Mouse (Mus musculus): ENCODE data around the gene Adamts15.

Adamts15 gene

GRCm38 (mm10) chr9:30921261-30922103 is 770 bp downstream of the Adamts15 start:
- DNase-seq = no peak

GRCm38 (mm10) chr9:30920736-30921135 is 1.5 kb downstream of the Adamts15 start:
- peak; percentile 24 for DNase-seq

GRCm38 (mm10) chr9:30919686-30920085 is 2.6 kb downstream of the Adamts15 start:
- peak in 1 of 2 experiments; percentile 16 for DNase-seq

DNA sequence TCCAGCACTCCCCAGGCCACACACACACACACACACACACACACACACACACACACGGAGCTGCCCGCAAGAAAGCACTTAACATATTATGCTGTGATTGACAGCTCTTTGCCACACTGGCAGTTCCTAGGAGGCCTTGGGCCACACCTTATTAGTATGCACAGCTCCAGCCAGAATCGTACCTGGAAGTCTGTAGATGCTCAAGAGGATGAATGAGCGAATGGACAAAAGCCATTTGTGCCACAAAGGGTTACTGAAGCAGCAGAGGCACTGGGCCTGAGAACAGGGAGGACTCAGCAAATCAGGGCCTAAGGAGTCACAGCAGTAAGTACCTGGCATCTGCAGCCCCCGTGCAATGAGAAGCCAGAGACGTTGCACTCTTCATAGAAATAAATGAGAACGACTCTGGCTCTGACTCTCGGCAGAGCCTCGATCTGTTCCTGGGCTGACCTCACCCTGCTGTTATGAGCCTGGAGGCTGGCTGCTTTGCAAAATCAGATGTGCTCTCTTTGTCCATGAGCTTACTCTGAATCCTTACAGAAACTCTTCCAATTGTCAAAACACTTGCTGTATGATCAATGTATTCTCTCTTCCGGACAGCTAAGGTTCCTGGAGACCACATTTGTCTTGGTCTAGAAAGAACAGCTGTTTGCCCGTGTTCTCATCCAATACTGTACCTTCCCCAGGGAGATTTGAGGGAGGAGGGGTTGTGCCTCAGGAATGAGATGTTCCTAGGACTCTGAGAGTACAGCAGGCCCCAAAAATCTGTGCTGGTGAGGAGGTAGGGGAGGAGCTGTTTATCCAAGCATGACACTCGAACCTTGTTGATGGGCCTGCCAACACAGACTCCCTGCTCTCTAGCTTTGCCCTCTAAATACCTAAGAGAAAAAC is 3.5 kb downstream of the Adamts15 start:
- no peak for DNase-seq

DNA sequence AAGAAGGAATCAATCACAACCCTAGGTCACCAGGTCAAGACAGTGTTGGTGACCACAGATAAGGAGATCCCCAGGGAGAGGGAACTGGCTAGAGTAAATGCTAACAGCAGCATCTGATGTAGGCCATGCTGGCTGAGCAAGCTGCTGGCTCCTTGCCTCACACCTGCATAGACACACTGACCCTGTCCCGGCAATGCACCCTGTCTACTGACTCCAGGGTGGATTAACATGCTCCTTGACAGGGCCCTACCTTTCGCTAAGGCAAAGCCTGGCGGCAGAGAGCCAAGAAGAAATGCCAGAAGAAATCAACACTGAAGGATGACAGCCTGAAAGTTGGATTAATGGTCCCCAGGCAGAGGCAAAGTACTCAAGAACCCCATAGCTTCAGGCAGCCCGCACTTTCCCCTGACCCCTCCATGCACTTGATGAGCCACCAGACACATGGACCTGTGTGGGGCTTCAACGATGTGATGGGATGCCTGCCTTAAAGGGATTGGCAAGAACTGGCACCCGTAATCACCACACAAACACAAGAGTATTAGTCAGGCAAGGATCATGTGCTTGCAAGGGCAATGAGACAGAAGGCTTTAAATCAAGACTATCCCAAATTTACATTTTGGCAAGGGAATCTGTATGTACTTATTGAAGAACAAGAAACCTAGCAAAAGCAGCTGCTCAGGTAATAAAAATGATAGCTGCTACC is 5.8 kb downstream of the Adamts15 start:
- DNase-seq = no peak

DNA sequence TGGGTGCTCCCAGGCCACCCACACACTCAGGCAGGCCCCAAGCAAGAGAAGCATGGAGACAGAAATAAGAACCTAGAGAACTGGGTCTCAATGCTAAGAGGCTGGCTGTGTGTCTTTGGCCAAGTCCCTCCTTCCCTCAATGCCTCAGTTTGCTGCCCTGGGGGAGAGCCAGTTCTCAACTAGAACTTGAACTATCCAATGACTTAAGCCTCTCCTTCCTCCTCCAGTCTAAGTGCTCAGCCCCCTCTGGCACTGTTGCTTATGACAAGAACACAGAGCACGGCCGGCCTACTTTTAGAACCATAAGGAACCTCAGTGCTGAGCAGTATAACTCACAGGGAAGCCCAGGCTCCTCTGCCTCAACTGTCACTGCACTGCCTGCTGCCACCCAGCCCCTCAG is 8.0 kb downstream of the Adamts15 start:
- DNase-seq = no peak

- DNase-seq = no peak
Observed at GRCm38 (mm10) chr9:30913429-30913828, 8.8 kb downstream of the Adamts15 start.

DNA sequence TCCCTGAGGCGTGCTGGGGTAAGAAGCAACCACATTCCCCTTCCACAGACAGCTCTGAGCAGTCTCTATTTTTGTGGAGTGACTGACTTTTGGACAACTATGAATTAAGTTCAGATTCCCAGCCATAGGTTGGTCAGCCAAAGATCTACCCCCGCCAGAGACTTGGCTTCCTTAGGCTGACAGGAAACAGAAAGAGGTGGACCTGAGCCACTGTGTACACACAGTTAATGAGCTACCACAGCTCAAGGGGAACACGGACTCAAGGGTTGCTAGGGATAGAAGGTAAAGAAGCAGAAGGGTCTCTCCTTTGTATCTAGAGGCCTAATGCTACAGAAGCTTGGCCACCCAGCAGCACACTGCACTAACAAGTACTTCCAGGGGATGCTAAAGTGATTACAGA is 10.1 kb downstream of the Adamts15 start:
- DNase-seq = no peak

- DNase-seq = no peak
Observed at GRCm38 (mm10) chr9:30910491-30910890, 11.8 kb downstream of the Adamts15 start.

DNA sequence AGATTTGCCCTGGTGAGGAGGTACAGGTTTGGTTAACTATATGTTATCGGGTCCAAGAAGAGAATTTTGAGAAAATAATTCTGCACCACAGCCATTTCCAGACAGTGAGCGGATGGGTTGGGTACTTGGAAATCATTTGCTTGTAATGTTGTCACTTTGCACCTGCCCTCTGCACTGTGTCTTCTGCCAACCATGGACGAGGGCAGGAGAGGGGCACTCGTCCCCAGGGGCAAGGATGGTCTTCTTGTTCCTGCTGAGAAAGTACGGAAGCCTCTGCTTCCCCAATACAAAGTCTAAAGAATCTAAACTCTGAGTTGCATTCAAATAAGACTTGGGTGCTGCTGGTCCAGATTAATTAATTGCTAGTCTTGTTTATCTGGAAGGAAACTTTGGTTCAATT is 13.3 kb downstream of the Adamts15 start:
- no peak for DNase-seq

GRCm38 (mm10) chr9:30908296-30908690 is 14.0 kb downstream of the Adamts15 start:
- no peak for DNase-seq

DNA sequence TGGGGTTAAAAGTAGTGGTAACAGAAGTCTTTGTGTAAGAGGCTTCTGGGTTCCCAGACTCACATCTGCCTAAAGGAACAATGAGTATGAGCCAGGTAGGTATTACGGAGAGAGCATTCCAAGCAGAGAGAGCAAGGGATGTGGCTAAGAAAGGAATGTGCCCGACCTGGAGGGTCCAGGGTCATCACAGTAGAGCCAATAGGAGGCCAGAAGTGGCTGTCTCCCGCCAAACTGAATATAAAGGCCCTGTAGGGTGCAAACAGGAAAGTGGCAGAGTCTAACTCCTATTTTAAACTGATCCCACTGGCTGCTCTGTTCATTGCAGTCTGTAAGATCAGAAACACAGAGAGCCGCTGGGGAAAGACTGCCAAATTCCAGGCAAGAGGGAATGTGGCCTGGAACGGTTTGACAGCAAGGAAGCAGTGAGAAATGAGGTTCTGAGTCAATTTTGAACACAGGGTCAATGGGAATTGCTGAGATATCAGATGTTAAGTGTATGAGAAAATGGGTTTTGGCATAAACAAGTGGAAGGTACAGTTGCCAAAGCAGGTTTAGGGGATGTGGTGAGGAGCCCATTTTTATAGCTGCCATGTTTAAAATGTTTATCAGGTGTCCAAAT is 14.5 kb downstream of the Adamts15 start:
- no peak for DNase-seq

DNA sequence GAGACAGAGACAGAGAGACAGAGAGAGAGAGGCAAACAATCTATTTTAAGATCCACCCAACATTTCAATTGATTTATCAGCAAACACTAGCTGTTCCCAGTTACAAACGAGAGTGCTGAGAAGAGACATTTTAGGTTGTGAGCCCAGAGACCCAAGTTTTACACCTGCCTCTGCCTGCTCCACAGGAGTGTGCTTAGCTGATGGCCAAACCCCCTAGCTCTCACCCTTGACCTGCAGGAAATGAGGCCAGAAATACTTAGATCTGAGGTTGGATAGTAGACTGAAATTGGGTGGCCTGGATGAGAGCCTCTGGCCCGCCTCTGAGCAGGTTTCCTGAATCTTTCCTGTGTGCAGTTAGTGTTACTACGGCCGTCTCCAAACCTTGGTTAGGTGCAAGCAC is 15.8 kb downstream of the Adamts15 start:
- no peak for DNase-seq

DNA sequence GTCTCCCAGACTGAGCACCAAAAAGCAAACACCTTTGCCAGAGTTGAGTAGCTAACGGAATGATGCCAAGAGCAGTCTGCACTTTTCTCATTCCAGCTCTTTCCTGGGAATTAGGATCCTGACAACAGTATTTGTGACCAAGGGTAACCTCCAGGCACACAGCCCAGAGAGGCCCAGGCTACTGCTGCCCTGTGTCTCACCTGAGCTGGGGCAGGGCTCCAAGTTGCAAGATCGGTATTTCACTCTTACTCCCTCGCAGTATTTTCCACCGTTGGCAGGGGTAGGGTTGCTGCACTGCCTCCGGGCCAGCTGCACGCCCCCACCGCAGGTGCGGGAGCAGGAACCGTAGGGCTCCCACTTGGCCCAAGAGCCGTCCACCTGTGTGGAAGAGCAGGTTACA is 16.4 kb downstream of the Adamts15 start:
- DNase-seq = no peak

DNA sequence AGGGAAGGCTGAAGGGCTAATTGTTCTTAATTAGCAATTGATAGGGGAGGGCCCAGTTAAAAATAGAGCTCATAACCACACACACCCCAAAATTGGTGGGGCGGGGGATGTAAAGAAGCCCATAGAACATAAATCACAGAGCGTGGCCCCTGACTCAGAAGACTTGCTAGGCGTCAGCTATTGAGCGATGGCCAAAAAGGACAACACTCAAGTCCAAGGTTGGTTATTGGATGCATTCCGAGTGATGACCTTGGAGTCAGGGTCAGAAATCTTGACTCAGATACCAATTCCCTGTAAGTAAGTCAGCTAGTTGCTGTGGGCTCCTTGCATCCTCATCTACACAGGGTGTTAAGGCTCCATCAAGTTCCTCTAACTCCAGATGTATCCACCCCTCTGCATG is 19.0 kb downstream of the Adamts15 start:
- no peak for DNase-seq

GRCm38 (mm10) chr9:30902641-30903040 is 19.6 kb downstream of the Adamts15 start:
- no peak for DNase-seq

DNA sequence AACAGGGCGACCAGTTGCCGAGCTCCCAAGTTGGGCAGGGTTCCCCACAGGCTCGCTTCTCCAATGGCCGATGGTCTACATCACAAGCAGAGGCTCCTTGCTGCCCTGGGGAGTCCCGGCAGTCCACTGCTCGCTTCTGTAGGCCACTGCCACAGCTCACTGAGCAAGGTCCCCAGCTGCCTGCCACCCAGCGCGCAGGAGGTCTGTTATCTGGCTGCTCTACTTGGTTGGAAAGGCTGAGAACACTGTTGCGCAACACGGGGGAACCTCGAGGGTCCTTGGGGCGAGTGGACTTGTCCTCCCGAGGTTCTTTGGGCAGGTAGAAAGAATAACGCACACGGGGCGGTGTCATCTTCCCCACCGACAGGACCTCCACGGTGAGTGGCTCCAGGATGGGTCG is 20.1 kb downstream of the Adamts15 start:
- DNase-seq = no peak

GRCm38 (mm10) chr9:30897169-30897568 is 25.1 kb downstream of the Adamts15 start:
- DNase-seq = no peak

DNA sequence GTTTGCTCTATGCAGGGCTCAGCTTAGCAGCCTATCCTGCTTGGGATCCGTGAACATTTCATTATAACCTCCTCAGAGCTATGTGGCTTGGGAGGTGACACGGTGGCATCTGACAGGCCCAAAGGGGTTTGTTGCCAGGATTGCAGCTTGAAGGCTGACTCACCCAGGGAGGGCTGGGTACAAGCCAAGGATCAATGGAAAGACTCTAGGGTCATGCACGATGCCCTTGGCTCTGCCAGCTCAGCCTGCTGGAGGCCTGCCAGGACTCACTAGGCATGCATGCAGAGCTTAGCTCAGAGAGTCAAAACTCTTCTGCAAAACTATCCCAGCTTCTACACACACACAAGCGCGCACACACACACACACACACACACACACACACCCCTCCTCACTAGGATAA is 25.5 kb downstream of the Adamts15 start:
- DNase-seq = peak; percentile 66 to 75

DNA sequence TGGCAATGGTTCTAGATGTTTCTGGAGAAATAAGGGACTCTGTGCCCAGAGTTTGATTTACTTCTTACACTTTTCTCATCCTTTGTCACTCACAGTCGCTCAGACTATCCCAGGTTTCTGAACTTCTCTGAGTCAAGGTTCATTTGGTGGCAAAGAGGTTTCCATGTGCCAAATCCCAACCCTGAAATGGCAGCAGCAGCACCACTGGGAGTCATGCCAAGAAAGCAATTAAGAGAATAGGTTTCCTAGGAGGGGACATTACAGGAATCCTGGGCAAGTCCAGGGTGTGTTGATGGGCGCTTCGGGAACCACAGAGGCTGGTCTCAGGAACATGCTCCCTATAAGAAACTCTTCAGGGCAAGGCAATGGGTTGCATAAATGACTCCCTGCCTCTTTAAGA is 26.6 kb downstream of the Adamts15 start:
- no peak for DNase-seq

GRCm38 (mm10) chr9:30886276-30886675 is 36.0 kb downstream of the Adamts15 start:
- DNase-seq = no peak

DNA sequence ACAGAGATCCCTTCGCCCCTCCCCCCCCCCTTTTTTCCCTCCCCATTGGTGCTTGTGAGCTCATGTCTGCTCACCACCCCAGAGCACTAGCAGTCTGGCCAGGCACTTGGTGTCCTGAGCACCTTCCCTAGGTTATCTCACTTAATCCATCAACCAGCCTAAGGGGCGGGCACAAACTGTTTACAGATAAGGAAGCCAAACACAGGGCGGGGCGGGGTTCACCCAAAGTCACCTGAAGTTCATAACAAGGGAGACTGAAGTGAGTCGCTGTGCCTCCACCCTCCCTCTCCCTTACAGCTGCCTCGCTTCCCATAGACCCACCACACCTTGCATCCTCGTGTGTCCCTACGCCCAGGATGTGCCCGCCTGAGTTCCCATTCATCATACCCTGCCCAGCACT is 41.7 kb downstream of the Adamts15 start:
- DNase-seq = no peak

GRCm38 (mm10) chr9:30879947-30880273 is 42.3 kb downstream of the Adamts15 start:
- no peak for DNase-seq

Measured in cerebellum, adult 18-20 months (tissue).